Mouse (Mus musculus) lung, postnatal 0 days (tissue): ENCODE data around the gene Sirt2.

Experiments used
- CTCF ChIP-seq: IDR thresholded peaks from 2 replicates; pipeline ENCODE4 v1.5.1; 2016; ENCODE audit warnings: antibody characterized with exemption, mild to moderate bottlenecking
- EP300 ChIP-seq: IDR thresholded peaks from 2 replicates; pipeline ENCODE4 v1.6.1; 2016; ENCODE audit warnings: antibody characterized with exemption, mild to moderate bottlenecking, control low read depth

- TF ChIP-seq CTCF (no peak), EP300 (no peak)
Observed at GRCm38 (mm10) chr7:28758623-28759022, 7.9 kb upstream of the Sirt2 start.
